Mouse (Mus musculus): ENCODE results near the gene Cers6. TPM values are rescaled to one million over a fixed set of nuclear protein-coding genes. Genes with fewer than 3 reads are reported as not detected.

The Cers6 gene
- polyA plus RNA-seq, 1 experiment from 2014 or later, result 61.2 TPM

DNA sequence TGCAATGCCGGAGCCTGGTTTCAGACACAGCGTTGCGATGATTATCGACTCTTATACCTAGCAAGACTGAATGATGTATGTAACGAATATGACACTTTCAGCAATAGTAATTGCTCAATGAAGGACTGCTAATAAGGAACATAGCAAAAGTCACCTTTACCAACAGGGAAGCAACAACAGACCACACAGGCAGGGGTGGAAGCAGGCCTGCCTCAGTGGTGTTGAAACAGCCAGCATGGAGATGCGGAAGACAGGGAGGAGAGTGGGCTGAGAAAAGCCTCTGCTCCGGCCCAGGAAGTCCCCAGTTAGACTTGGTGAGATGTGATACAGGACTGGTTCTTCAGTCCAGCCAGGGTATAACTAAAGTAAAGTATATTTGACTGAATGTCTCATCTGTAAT, 237.9 kb downstream of the Cers6 start:
- ATAC-seq (ENCODE audit: low FRiP score), result no peak
- Histone ChIP-seq H3K36me3 (no peaks in the 10 kb centered on the region), H3K27me3 (no peaks in the 10 kb centered on the region), H3K4me1 (no peaks in the 10 kb centered on the region), H3K9me3 (replicated peaks) (no peaks in the 10 kb centered on the region), H3K4me2 (replicated peaks) (no peak overlapping the region), H3K27ac (no peak overlapping the region), H3K9ac (no peak overlapping the region), H3K4me3 (no peak overlapping the region)
- WGBS, result 93% methylated on average over 7 of the region's 7 CpGs

DNA sequence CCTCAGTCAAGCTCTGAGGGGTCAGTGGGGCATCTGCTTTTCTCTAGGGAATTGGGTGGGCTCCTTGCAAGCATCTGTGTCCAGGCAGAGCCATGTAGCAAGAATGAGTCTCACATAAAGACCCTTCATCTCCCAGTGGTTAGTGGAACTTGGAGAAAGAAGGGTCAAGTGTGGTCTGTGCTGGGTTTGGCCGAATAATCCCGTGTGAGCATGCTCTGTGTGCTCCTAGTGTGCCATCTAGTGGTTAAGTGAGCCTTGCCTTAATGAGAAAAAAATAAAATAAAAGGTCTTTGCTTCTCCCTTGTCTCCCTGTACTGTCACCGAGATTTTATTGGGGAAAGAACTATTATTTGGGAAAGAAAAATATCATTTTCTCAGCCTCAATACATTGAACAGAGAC, 239.5 kb downstream of the Cers6 start:
- H3K27ac ChIP-seq, result no peak overlapping the region
- H3K4me2 ChIP-seq (replicated peaks), result no peak overlapping the region
- H3K36me3 ChIP-seq, result no peaks in the 10 kb centered on the region
- no peak overlapping the region for H3K4me3 ChIP-seq
- no peaks in the 10 kb centered on the region for H3K4me1 ChIP-seq
- no peaks in the 10 kb centered on the region for H3K27me3 ChIP-seq
- H3K9ac ChIP-seq, result no peak overlapping the region
- no peak for ATAC-seq (ENCODE audit: low FRiP score)
- 21% methylated on average over 3 of the region's 3 CpGs for WGBS
- H3K9me3 ChIP-seq (replicated peaks), result no peaks in the 10 kb centered on the region

DNA sequence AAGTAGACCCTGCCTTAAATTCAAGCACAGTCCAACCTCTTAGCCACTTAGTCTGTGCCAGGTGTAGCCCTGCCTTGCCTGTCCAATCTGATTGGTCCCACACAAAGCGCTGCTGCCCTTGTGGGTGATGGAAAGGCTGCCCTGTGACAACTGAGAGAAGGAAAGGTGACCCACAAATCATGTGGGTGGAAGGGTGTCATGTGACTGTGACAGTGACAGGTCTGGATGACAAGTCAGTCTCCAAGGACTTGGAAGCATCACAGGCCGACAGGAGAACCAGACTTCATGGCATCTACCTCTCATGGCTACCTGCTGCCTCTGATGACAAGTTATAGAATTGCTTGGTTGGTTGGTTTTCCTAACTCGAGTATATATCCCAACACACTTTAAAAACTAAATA, 242.3 kb downstream of the Cers6 start:
- no peak overlapping the region for H3K9ac ChIP-seq
- no peak overlapping the region for H3K4me2 ChIP-seq (replicated peaks)
- no peaks in the 10 kb centered on the region for H3K36me3 ChIP-seq
- no peaks in the 10 kb centered on the region for H3K9me3 ChIP-seq (replicated peaks)
- WGBS, result 70% methylated on average over 3 of the region's 3 CpGs
- no peak overlapping the region for H3K27ac ChIP-seq
- H3K4me1 ChIP-seq, result no peaks in the 10 kb centered on the region
- no peak overlapping the region for H3K4me3 ChIP-seq
- no peaks in the 10 kb centered on the region for H3K27me3 ChIP-seq
- ATAC-seq (ENCODE audit: low FRiP score), result no peak

DNA sequence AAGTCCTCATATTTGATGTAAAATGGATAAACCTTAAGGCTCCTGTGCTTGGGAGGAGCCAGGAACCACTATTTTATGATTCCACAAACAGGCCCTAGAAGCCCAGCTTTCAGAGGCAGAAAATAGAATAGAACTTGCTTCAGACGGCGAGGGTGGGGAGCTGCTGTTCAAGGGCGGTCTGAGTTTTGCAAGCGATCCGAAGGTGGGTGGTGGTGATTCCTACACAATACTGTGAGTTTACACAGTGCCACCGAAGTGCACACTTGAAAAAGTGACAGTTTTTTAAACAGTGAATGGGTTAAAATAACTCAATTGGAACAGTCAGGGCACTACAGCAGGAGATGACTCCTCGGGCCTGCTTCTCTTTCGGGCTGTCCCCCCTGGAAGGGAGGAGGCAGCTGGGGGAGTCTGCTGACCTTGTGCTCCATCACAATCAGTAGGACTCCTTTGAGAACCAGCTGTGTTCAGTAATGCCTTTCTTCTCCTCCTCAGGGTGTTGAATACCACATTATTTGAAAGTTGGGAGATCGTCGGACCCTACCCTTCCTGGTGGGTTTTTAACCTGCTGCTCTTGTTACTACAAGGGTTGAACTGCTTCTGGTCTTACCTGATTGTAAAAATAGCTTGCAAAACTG, 243.4 kb downstream of the Cers6 start:
- ATAC-seq (ENCODE audit: low FRiP score), result no peak
- no peak overlapping the region for H3K4me2 ChIP-seq (replicated peaks)
- H3K27ac ChIP-seq, result no peak overlapping the region
- no peaks in the 10 kb centered on the region for H3K36me3 ChIP-seq
- H3K27me3 ChIP-seq, result no peaks in the 10 kb centered on the region
- no peak overlapping the region for H3K9ac ChIP-seq
- no peak overlapping the region for H3K4me3 ChIP-seq
- H3K9me3 ChIP-seq (replicated peaks), result no peaks in the 10 kb centered on the region
- 43% methylated on average over 10 of the region's 10 CpGs for WGBS
- no peaks in the 10 kb centered on the region for H3K4me1 ChIP-seq

DNA sequence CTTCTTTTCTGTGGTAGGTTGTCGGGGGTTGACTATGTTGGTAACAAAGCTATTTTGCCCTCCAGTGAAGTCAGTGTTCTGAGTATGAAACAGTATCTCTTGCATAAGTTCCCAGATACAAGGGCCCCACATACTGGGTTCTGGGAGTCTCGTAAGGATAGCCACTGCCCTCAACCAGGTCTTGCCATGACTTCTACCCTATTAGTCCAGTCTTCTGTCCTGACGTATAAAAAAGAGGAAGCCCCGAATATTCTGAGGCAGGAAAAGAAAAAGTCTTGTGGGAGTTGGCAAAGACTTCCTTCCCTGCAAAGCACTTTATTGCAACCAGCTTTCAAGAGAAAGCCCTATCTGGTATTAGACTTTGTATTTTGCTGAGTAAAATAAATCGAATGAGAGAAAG, 248.0 kb downstream of the Cers6 start:
- ATAC-seq (ENCODE audit: low FRiP score), result no peak
- Histone ChIP-seq H3K4me2 (replicated peaks) (no peak overlapping the region), H3K27me3 (no peaks in the 10 kb centered on the region), H3K9me3 (replicated peaks) (no peaks in the 10 kb centered on the region), H3K4me1 (no peaks in the 10 kb centered on the region), H3K27ac (no peak overlapping the region), H3K9ac (no peak overlapping the region), H3K36me3 (0 out of 2 replicates have a peak, but pooled peaks cover 5% of the 10 kb centered on the region), H3K4me3 (no peak overlapping the region)
- WGBS, result 80% methylated on average over 5 of the region's 5 CpGs

DNA sequence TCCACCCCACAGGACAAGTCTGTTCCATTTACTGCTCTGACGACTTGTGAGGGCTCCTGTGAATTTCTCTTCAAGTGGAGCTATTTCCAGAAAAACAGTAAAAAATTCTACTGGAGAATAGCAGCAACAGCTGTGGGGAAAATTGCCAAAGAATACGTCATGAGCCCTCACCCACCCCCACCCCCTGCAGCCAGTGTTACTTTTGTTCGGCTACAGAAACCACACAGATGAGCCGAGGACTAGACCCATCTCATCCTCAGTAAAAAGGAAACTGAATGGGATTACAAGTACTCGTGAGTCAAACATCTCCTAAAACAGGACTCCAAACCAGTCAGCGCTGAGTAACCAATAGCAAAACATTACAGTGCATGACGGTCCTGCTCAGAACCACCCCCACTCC, 248.5 kb downstream of the Cers6 start:
- Histone ChIP-seq H3K4me1 (no peaks in the 10 kb centered on the region), H3K9me3 (replicated peaks) (no peaks in the 10 kb centered on the region), H3K36me3 (0 out of 2 replicates have a peak, but pooled peaks cover 5% of the 10 kb centered on the region), H3K27ac (no peak overlapping the region), H3K4me2 (replicated peaks) (no peak overlapping the region), H3K27me3 (no peaks in the 10 kb centered on the region), H3K4me3 (no peak overlapping the region), H3K9ac (no peak overlapping the region)
- ATAC-seq (ENCODE audit: low FRiP score), result no peak
- WGBS, result 76% methylated on average over 7 of the region's 7 CpGs

DNA sequence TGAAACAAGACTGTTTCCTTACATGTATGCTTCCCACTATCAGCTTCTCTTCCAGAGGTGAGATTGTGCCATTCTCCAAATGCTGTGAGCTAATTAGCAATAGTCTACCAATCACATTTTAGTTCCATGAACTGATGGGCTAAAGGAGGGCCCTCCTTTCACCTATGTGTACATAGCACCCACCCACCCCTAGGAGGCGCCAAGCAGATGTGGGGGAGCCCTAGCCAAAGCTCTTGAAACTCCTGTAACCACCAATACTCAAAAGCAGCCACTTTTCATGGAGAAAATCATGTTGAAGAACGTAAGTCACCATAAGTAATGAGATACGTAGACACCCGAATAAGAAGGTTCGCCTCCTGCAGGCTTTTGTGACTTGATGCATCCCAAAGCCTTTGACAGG, 251.4 kb downstream of the Cers6 start:
- Histone ChIP-seq H3K36me3 (peaks cover 12% of the 10 kb centered on the region; the same call in 1 of the 2 replicates), H3K9ac (no peak overlapping the region), H3K4me3 (no peak overlapping the region), H3K4me2 (replicated peaks) (no peak overlapping the region), H3K9me3 (replicated peaks) (0 out of 2 replicates have a peak, but pooled peaks cover 4% of the 10 kb centered on the region), H3K4me1 (no peaks in the 10 kb centered on the region), H3K27ac (no peak overlapping the region), H3K27me3 (no peaks in the 10 kb centered on the region)
- ATAC-seq (ENCODE audit: low FRiP score), result no peak
- 83% methylated on average over 5 of the region's 5 CpGs for WGBS

DNA sequence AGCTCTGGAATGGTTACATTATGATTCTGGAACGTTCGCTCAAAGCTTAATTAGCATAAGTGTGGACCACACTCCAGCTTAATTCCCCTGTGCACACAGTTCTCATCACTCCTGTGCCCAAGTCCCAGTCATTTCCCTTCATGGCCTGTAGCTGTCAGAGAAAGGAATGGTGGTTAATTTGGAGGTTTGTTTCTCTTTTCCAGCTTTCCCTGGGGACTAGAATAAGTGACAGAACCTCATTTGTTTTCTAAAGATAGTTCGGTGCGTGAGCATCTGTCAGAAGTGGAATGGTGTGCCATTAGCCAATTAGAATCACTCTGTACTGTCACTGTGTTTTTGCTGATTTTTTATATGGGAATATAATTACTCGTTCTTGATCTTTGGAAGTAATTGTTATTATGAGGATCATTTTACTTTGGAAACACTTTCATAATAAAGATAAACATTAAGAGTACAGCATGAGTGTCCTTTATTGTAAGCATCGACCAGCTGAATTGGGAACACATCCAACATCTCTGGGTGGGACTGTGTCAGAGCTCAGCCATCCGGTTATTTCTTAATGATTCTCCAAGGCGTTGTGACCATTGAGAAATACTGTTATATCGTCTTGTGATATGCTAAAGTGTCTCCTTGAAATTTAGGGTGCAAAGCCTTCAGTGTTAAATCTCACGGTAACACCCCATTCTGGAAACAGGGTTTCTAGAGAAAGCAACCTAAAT, 252.7 kb downstream of the Cers6 start:
- ATAC-seq (ENCODE audit: low FRiP score), result peak; percentile 63; the same call in 1 of the 2 replicates
- Histone ChIP-seq H3K4me3 (no peak overlapping the region), H3K4me2 (replicated peaks) (no peak overlapping the region), H3K36me3 (peaks cover 12% of the 10 kb centered on the region; the same call in 1 of the 2 replicates), H3K4me1 (no peaks in the 10 kb centered on the region), H3K27me3 (no peaks in the 10 kb centered on the region), H3K9me3 (replicated peaks) (0 out of 2 replicates have a peak, but pooled peaks cover 4% of the 10 kb centered on the region), H3K9ac (no peak overlapping the region), H3K27ac (peak overlapping the region; percentile 62)
- WGBS, result 70% methylated on average over 10 of the region's 10 CpGs

DNA sequence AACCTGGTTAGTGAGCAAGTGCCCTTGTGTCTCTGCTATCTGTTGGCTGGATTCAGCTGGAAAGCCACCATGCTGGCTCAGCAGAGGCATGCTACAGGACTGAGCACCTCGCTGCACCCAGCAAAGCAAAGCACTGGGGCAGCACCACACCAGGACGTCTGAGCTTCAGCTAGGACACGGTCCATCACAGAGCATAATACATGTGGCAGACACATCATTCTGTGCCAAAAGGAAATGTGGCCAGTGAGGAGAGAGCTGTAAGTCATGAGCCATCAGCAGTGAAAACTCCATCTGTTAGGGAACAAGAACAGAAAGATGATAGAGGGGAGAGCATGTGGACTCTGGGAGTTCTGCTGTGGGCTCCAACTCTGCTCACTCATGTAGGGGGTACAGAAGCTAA, 254.7 kb downstream of the Cers6 start:
- ATAC-seq (ENCODE audit: low FRiP score), result no peak
- Histone ChIP-seq H3K9me3 (replicated peaks) (0 out of 2 replicates have a peak, but pooled peaks cover 4% of the 10 kb centered on the region), H3K27me3 (no peaks in the 10 kb centered on the region), H3K4me2 (replicated peaks) (no peak overlapping the region), H3K4me3 (no peak overlapping the region), H3K4me1 (peaks cover 4% of the 10 kb centered on the region; the same call in 1 of the 2 replicates), H3K9ac (no peak overlapping the region), H3K36me3 (peaks cover 12% of the 10 kb centered on the region; the same call in 1 of the 2 replicates), H3K27ac (no peak overlapping the region)
- 85% methylated on average over 3 of the region's 3 CpGs for WGBS

DNA sequence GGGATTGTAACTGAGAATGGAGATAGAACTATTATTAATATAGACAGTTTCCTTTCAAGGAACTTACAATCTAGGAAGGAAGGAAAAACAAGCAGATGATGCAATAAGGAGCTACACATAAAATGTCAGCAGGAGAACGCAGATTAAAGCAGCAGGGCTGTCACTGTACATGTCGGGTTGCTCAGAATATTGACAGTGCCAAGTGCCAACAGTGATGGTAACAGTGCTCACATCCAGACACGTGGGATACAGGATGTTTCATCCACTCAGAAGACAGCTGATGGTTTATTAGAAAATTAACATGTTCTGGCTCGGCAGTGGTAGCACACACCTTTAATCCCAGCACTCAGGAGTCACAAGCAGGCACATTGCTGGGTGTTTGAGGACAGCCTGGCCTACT, 255.5 kb downstream of the Cers6 start:
- Histone ChIP-seq H3K9ac (no peak overlapping the region), H3K4me3 (no peak overlapping the region), H3K27me3 (no peaks in the 10 kb centered on the region), H3K36me3 (peaks cover 7% of the 10 kb centered on the region; the same call in 1 of the 2 replicates), H3K4me1 (peaks cover 4% of the 10 kb centered on the region; the same call in 1 of the 2 replicates), H3K27ac (no peak overlapping the region), H3K9me3 (replicated peaks) (0 out of 2 replicates have a peak, but pooled peaks cover 4% of the 10 kb centered on the region), H3K4me2 (replicated peaks) (no peak overlapping the region)
- no peak for ATAC-seq (ENCODE audit: low FRiP score)
- WGBS, result 80% methylated on average over 4 of the region's 4 CpGs

DNA sequence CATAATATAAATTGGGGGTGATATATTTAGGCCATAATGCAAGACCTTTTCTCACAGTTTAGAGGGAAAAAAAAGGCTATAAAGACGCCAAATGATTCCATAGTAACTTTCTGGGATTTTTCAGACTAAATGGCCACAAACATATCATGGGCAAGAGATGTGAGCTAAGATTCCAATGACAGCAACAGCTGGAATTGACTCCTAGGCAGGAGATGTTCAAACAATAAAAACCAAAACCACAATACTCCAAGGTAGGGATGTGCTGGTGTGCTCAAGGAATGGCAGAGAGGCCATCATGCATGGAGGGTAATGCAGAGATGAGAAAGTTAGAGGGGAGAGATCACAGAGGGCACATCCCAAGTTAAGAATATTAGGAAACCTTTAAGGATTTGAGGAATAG, 257.8 kb downstream of the Cers6 start:
- Histone ChIP-seq H3K9ac (no peak overlapping the region), H3K4me2 (replicated peaks) (no peak overlapping the region), H3K4me1 (peaks cover 4% of the 10 kb centered on the region; the same call in 1 of the 2 replicates), H3K27ac (no peak overlapping the region), H3K9me3 (replicated peaks) (0 out of 2 replicates have a peak, but pooled peaks cover 4% of the 10 kb centered on the region), H3K36me3 (peaks cover 7% of the 10 kb centered on the region; the same call in 1 of the 2 replicates), H3K4me3 (no peak overlapping the region), H3K27me3 (peaks cover 10% of the 10 kb centered on the region; the same call in 1 of the 2 replicates)
- WGBS, result 85% methylated on average over 1 of the region's 1 CpGs
- ATAC-seq (ENCODE audit: low FRiP score), result no peak

DNA sequence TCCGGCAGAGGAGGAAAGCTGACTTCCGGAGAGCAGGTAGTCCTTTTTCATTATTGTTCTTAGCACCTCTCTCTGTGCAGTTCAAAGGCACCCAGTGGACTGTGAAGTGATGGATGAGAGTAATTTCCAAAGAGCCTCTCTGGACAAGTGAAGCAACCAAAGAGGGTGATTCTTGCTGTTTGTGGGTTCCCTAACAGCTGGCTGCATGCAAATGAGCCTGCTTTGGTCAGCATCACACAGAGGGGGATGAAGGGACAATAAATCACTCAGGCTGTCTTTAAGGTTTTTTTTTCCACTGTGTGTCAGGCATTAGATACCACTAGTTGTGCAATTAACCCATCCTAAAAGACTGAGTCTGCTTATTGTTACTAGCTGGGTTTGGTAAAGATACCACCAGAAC, 258.5 kb downstream of the Cers6 start:
- Histone ChIP-seq H3K4me2 (replicated peaks) (no peak overlapping the region), H3K4me1 (peaks cover 4% of the 10 kb centered on the region; the same call in 1 of the 2 replicates), H3K27me3 (peaks cover 12% of the 10 kb centered on the region; the same call in 1 of the 2 replicates), H3K36me3 (peaks cover 7% of the 10 kb centered on the region; the same call in 1 of the 2 replicates), H3K4me3 (no peak overlapping the region), H3K9me3 (replicated peaks) (0 out of 2 replicates have a peak, but pooled peaks cover 4% of the 10 kb centered on the region), H3K27ac (peak overlapping the region; percentile 64; the same call in 1 of the 2 replicates), H3K9ac (no peak overlapping the region)
- ATAC-seq (ENCODE audit: low FRiP score), result peak; percentile 69
- WGBS, result 30% methylated on average over 2 of the region's 2 CpGs

Measured in hindbrain, embryonic 12.5 days (tissue).